Mouse (Mus musculus) lung, postnatal 4 days (tissue): Measurements from ENCODE around the gene Surf4.
"Not testable (repeated sequence)": the region's sequence is repeated elsewhere in the genome, so short reads cannot be mapped to it uniquely, and the experiment has no call there.

ENCODE experiments used
- DNase-seq, 2 experiments: peaks; one replicate each; pipeline ENCODE4 v3.0.0; 2021

Gene Surf4

GRCm38 (mm10) chr2:26901834-26902400, 31.8 kb downstream of the Surf4 start:
- no peak for DNase-seq

GRCm38 (mm10) chr2:26900731-26901130, 33.0 kb downstream of the Surf4 start:
- no peak for DNase-seq

- no peak for DNase-seq
Observed at GRCm38 (mm10) chr2:26895898-26896297, 37.8 kb downstream of the Surf4 start.

GRCm38 (mm10) chr2:26886170-26886569, 47.6 kb downstream of the Surf4 start:
- not testable (repeated sequence) for DNase-seq

GRCm38 (mm10) chr2:26885541-26885940, 48.2 kb downstream of the Surf4 start:
- not testable (repeated sequence) for DNase-seq

GRCm38 (mm10) chr2:26878571-26878970, 55.2 kb downstream of the Surf4 start:
- no peak for DNase-seq

GRCm38 (mm10) chr2:26870666-26871065, 63.1 kb downstream of the Surf4 start:
- DNase-seq: no peak
